Mouse (Mus musculus): ENCODE measurements at regions not wholly inside any gene's neighbourhood (a gene's known extent, or its start where the extent isn't known, plus 50 kb on each side); places are given as distances from the start of the nearest gene placed in this dataset.

DNA sequence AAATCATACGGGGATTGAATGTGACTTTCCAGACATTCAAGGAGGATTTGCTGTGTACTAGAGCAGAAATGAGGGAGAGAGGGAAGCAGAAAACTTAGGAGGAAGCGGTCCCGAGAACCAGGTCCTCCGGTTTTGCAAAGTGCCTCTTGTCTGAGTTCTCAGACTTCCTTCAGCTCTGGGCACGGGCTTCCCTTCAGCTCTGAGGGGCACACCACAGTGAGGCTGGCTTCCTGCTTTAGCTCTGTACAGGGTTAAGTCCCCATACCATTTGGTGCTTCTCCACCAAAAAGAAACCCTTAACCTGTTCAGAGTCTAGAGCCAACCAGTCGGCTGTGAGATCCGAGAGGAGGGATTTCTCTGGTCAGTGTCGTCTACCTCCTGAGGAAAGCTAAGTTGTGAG, 167.8 kb upstream of the Sh3bp4 start:
- no peak for DNase-seq

DNA sequence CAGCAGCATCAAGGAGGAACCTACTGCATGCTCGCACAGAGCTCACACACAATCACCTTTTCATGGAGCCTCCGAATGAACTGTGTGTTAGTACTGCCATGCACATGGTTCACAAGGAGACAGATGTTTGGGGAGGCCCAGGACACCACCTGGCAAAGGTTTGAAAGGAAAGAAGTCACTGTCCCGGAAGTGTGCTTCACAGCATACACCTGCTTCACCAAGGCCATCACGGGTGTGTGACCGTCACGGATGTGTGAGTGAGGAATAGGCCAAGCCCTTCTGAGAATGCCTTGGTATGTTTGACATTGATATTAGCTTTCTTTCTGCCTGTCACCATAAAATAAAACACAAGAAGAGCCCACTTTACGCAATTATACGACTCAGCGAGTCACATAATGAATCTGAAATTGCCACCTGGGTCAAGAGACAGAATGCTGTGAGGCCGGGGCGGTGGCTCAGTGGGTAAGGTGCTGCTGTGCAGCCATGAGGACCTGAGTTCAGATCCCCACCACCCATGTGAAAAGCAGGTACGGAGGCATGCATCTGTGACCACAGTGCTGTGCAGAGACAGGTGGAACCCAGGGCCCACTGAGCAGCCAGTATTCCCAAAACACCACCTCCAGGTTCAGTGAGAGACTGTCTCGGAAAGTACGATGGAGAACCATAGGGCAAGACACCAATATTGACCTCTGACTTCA, 162.3 kb upstream of the Sh3bp4 start:
- no peak for DNase-seq

DNA sequence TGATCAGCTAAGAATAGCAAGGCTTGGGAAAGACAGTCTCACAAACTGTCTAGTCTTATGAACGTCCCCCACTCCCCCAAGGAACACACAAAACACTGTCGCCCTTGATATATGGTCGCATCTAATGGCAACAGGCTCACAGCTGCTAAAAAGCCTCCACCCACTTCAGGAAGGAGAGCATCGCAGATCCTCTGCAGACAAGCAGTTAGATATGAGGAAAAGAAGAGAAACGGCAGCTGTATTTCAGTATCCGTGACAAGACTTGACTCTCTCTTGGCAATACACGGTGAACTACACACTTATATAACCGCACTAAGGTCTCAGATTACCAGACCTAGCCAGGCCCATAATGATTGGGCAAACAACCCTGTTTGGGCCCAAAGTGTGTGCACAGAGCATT, 161.5 kb upstream of the Sh3bp4 start:
- DNase-seq: no peak

DNA sequence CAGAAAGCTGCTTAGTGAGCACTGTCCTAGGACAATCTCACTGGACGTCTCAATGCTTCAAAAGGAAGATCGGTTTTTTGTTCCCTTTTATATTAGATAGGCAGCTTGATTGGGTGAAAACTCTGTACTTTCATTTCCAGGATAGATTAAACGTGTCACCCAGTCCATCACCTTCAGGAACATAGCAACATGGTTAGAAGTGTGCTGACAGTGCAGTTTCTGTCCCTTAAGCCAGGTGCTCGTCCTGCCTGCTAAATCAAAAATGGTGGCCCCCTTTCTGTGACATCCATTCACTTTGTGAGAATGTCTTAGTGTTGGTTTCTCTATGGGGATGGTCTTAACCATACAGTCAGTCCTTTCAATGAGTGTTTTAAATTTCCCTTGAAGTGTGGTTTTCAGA, 160.9 kb upstream of the Sh3bp4 start:
- no peak for DNase-seq

DNA sequence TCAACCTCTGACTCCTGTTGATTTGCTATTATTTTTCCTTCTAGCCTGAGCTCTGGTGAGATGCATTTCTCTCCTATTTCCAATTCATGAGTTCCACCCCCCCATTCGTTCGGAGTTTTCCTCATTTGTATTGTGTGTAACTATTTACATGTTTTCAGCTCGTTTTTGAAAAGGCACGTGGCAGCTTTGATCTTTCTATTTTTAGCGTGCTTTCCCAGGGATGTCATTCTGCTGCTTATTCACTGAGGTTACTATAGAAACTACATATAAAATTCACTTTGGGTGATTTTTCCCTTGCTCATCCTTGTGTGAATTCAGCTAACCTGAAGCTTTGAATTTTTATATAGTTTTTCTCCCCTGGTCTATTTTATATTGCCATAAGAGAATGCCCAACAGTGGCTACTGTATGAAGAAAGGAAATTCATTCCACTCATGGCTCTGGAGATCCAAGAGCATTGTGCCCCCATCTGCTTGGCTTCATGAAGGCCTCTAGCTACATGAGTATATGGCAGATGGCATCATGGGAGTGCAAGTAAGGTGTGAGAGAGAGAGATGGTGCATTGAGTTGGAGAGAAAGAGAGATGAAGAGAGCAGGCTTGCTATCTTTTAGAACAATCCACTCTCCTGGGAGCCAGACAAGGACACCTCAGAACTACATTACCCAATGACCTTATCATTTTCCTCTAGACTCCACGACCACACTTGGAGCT, 160.2 kb upstream of the Sh3bp4 start:
- no peak for DNase-seq

DNA sequence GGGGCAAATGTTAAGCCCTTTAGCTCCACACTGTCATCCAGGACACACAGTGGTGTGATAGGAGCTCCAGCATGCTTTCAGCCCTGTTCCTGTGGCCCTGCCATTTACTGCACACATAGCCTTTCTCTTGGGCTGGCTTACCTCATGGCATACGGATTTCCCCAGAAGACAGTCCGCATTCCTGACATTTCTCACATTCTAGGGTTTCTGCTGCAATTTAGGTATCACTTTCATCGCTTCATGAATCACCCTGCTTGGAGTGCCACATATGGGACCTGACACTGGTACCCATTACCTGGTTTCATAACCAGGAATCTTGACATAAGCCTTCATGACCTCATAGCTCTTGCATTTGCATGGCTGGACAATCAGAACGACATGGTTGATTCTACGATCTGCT, 158.5 kb upstream of the Sh3bp4 start:
- DNase-seq: no peak

DNA sequence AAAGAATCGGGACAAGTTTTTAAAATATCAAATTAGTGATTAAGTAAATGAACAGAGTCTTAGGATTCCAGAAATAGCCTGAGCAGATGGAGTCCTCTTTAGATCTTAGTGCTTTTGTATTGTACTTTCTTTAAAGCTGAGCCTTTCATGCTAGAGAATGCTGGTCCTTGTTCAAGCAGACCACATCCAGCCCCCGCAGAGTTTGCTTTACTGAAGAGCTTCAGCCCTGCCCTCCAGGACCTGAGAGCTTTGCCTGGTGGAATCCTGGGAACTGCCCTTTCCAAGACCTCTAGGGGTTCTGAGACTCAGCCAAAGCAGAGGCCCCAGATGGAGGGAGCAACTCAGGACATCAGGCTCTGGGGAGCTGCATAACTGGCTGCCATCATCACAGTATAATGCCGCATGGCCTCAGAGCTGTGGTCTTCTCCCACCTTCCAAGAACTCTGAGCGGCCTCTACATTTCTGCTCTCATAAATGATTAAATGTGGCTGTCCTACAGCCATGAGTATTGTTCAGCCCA, 153.6 kb upstream of the Sh3bp4 start:
- no peak for DNase-seq

DNA sequence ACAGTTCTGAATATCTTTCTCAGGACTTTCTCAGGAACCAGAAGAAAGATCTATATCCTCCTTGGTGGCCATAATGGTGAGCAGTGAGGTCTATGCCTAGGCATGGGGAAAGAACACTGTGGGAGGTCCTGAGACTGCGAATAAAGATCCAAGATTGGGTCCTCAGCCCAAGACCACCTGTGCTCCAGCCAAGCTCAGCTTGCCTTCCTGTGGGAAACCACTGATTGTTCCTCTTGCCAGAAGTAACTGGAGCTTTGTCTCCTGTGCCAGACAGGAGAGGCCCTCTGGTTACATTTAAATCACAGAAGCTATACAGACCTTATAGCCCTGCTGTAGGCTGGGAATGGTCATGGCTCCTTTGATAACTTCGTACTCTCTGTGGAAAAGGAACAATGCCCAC, 148.8 kb upstream of the Sh3bp4 start:
- DNase-seq: no peak

DNA sequence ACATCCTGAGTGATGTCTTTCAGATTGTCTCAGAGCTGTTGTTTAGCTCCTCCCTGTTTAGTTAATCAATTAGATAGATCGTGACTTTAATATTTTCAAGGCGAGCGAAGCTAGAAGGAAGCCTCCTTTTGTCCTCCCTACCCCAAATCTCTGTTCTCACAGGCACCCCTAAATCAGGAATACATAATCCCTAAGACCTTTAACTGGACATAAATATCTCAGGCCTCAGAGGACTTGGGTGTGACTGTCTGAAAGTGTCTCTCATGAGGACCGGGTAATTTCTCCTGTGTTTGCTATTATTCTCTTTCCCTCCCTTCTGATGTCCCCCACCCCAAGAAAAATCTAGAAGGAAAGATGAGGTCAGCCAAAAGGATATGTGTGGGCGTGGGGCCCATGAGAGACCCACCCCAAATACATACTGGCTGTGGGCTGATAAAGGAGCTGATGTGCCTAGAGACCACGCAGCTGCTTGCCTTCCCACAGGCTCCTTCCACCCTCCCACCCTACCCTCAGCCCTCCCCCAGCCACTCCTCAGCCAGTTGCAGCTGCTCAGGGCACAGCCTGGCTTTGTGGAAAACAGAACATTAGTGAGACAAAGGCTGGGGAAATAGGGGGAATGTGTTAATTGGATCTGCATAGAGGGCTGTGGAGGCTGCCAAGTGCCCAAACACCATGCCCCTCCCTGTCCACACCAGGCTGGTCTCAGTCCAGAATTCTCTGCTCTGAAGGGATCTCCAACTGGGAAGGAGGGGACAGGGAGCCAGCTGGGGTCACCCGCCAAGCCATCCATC, 146.2 kb upstream of the Sh3bp4 start:
- peak; percentile 23 for DNase-seq

DNA sequence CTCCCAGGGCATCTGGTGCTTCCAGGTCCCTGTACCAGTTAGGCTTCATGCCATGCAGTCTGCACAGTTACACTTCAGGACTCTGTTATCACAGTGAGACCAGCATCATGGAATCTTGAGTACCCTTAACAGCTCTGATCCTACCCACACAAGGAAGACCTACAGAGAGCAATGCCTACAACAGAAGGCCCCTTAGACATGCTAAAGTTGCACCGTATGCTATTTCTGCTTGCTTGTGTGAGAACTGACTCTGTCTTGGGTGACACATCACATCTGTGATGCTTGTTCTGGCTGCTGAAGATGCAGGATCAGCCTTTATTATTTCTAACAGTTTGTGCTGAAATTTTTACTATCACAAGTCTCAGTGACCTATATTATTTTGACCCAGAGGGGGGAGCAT, 135.0 kb upstream of the Sh3bp4 start:
- no peak for DNase-seq

DNA sequence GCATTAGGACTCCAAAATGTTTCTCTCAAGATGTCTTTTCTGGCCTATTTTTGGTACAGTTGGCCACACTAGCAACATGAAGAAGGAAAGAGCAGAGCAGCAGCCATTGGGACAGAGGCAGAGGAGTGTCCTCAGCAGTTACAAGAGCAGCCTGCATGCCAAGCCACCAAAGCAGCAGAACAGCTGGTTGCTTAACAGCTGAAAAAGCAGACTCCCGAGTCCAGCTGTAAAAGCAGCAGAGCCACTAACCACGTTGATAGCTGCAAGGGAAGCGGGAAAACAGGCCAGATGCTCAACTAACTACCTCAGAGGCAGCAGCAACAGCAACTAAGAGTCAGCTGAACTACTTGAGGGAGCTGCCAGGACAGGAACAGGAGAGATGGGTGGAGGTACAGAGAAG, 134.4 kb upstream of the Sh3bp4 start:
- peak; percentile 37 for DNase-seq

DNA sequence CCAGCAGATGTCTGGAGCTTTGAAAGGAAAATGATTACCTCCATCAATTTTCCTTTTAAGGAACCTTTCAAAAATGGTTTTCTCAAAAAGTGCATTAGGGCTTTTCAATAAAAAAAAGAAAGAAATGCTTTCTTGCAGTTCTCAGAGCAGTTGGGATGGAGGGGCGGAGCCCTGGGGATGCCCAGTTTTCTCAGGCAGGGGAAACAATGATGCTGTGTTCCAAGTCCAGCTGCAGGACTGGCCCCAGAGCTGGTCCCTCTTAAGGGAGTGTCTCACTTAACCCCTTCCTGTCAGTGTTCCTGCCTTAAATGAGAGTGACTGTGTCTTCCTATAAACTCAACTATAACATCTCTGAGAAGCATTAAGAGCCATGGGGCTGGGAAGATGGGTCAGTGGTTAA, 132.9 kb upstream of the Sh3bp4 start:
- DNase-seq: no peak

DNA sequence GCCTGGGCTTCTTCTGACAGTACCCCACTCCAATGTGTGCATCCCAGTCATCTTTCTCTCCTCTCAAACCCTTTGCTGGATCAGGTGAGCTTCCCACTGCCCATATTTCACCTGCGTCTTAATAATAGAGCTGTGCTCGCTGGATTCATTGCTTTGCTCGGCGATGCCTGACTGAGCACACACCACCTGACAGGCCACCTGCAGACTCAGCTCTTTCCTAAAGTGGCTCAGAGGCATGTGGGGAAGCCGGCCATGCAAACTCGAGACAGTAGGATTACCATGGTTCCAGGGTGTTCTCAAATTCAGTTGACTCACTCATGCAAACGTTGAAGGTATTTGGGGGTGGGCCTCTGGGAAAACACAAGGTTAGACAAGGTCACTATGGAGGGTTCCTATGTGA, 131.8 kb upstream of the Sh3bp4 start:
- peak; percentile 52 for DNase-seq

DNA sequence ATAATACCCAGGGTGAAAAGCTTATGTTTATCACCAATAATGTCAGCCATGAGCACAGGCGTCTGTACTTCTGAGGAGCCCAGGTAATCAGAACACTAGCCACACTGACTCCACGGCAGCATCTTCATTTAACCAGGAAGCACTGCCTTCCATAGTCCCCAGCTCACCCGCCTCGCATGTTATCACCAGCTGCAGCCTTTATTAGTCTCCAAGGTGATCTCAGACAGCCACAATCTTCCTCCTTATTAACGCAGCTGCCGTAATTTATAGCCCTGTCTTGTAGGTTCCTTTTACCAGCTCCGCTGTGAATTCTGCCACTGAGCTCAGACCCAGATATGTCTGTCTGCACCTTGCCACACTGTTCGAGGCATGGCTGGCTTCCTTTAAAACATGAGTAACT, 127.2 kb upstream of the Sh3bp4 start:
- no peak for DNase-seq

DNA sequence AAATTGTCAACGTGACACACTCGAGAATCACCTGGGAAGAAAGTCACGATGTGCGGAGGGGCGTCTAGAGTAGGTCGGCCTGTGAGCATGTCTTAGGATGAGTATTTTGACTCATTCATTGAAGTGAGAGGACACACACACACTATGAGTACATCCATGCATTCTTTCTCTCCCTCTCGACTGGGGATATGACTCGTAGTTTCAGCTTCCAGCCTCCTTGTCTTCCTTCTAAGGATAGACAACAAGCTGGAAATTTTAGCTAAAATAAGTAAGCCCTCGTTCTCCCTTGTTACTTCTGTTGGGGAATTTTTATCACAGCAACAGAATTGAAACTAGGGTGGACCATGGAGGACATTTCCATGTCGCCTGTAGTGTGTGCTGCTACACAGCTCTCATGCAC, 124.3 kb upstream of the Sh3bp4 start:
- no peak for DNase-seq

DNA sequence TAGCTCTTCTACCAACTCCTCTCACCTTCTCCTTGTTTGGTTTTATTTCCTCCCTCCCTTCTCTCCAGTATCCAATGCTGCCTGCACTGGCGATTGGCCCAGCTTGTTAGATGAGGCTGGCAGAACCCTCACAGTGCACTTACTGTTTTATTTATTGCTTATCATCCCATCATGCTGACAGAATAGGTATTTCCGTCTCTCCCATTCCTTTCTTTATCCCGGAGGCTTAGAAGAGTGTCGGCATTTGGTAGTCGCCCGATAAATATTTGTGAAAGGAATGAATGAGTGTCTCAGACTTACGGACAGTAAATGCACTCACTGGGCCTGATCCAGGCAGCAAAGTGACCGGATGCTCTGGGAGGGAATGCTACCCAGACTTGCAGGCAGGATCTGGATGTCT, 123.8 kb upstream of the Sh3bp4 start:
- no peak for DNase-seq

DNA sequence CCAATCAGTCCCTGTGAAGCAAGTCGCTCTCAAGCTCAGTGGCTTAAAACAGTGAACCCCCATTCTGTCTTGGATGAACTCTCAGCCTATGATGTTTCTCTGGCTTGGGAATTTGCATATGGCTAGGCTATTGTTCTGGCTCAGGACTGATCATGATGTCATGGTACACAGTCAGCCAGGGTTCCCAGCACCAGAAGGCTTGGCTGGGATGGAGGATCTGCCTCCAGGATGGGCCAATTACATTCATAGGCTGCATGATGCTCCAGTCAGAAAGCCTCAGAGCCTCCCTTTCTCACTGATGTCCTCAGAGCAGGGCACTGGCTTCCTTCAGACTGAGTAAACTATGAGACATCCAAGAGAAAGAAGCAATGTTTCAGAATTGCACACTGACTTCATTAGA, 120.3 kb upstream of the Sh3bp4 start:
- DNase-seq: no peak

DNA sequence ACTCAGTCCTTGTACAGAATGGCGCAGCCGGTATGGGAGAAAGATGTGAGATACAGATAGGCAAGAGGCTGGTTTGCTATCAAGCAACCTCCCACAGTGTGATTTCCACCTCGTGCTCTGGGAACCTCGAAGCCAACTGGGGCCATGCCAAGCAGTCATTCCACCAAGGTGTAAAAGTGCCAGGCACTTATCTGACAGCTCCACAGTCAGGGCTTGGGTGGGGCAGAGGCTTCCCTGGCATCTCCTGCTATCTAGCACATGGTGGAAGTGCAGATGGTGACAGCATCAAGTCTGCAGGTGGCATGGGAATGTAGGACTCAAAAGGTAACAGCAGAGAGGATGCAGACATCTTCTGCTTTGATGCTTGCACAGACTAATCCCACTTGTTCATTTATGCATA, 116.7 kb upstream of the Sh3bp4 start:
- DNase-seq: no peak

DNA sequence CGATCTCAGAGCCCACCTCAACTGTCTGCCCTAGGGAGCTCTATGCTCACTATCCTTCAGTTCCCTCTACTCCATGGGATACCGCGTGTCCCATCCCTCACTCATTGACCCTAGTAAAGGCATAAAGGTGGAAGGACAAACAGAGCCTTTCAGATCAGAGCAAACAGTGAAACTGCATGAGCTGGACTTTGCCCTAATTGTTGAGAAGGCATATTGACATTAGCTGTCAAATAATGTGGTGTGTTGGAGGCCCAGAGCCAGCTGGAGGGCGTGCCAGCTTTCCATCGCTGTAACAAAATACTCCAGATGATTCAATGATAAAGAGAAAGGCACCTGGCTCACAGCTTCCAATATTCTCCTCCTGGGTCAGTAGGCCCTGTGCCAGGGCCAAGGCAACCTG, 115.4 kb upstream of the Sh3bp4 start:
- no peak for DNase-seq

DNA sequence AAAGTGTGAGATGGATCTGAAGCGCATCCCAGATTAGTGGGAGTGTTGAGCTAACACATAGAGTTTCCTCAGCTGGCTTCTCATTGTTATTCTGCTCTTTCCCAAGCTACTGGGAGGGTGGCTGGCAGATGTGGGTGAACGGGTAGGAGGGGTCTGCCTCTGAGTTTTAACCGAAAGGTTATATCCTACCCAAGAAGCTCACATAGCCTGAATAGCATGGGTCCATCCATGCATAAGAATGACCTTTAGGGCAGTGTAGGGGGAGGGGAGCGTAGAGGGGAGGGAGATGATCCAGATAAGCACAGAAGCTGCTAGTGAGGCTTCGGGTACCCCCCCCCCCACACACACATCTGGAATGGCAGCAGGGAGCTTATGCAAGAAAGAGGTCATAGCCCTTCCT, 113.2 kb upstream of the Sh3bp4 start:
- DNase-seq: peak; percentile 40

DNA sequence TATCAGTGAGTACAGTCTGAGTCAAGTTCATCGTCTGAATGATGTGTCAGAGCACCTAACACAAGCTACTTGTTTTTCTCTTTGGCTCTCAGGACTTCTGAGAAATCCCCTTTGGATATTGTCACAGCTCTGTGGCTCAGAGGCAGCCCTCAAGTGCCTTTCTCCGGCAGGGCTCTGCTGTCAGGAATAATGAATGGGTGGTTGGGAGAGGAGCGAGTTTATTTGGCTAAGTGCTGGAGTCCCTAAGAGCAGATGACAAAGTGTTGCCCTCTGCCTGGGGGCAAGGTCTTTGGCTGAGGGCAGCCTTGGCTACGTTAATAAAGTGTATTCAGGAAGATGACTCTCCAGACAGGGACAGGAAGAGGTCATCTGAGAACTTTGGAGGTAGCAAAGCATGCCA, 110.5 kb upstream of the Sh3bp4 start:
- DNase-seq: no peak

DNA sequence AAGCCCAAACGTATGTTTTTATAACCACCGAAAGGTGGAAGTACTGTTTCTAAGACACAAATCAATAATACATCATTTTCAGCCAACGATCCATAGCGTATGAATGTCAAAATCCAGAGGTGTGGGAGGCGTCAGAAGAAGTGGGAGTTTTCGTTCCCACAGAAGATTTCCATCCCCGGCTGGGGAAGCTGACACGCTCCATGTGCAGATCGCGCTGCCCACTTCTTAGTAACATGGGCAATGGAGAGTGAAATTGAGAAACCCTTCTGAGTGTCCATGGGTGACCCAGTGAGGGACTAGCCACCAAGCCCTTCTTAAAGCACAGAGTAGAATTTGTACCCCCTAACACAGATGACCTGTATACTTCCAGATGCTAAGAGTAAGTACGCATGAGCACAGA, 110.1 kb upstream of the Sh3bp4 start:
- DNase-seq: no peak

DNA sequence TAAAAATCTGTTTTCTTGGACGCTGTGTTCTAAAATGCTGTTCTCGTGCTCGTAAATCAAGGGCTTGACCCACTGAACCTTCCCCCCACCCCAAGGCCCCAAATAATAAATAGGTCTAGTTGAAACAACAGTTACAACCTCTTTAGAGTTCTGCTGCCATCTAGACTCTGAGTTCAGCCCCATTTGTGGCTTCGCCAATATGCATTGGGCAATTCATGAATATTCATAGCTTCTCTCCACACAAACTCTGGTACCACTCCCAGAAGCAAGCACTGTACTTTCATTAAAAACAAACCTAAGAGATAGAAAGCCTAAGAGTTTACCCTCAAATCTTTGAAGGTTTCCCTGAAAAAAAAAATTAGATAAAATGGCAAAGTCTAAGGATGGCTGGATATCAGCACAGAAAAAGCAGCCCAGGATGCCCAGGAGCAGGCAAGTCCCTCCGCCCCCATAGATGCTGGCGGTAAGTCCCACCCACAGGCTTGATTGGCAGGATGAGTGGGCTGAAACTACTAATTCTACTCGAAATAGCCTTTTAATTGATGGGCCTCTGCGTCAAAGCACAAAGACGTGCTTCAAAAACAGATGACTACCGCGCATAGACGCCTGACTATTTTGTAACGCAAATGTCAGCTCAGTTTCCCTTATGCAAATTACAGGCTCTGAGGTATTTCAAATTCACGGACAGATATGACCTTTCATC, 106.0 kb upstream of the Sh3bp4 start:
- no peak for DNase-seq

Measured in kidney, postnatal 10 days (tissue).